ENCODE assay signal across 10 mouse cellular contexts in genomic region chr5:36747071-36747470, GRCm38 (mm10). TPM values are rescaled to one million over a fixed set of nuclear protein-coding genes. Genes with fewer than 3 reads are reported as not detected.
A peak's percentile ranks its signal among the peaks of the same experiment; 100 is the strongest.
DNase-seq lines count a peak whose midpoint lies in the region; ATAC-seq and TF ChIP-seq lines count a peak whose summit lies in the region.
"Had no signal": no experiment of that assay in that cellular context is flagged by ENCODE, and none has a peak within 500 bp of the region (broad histone marks: within the 10 kb centered on the region; RNA-seq: fewer than 3 reads in every experiment).

No protein-coding gene starts in this region.

- no peaks in the 10 kb centered on the region for H3K27me3 ChIP-seq in kidney, embryonic 15.5 days
- H3K27me3 ChIP-seq in embryonic facial prominence, embryonic 11.5 days (ENCODE audit: control insufficient read depth, insufficient read depth, low read length) = no peaks in the 10 kb centered on the region
- H3K27me3 ChIP-seq in hindbrain, postnatal 0 days (ENCODE audit: insufficient read depth, low read length) = no peaks in the 10 kb centered on the region
- no peaks in the 10 kb centered on the region for H3K27me3 ChIP-seq in midbrain, embryonic 14.5 days (ENCODE audit: control insufficient read depth, insufficient read depth, low read length)

- 76% methylated on average over 7 of the region's 7 CpGs for WGBS in kidney, embryonic 15.5 days
- 80% methylated on average over 7 of the region's 7 CpGs for WGBS in embryonic facial prominence, embryonic 11.5 days
- 91% methylated on average over 7 of the region's 7 CpGs for WGBS in hindbrain, postnatal 0 days
- WGBS in midbrain, embryonic 14.5 days = 88% methylated on average over 7 of the region's 7 CpGs

- H3K36me3 ChIP-seq in kidney, embryonic 15.5 days = peaks cover 8% of the 10 kb centered on the region; the same call in 1 of the 2 replicates
- no peaks in the 10 kb centered on the region for H3K36me3 ChIP-seq in embryonic facial prominence, embryonic 11.5 days (replicated peaks; ENCODE audit: control insufficient read depth, insufficient read depth, low read depth, low read length)
- no peaks in the 10 kb centered on the region for H3K36me3 ChIP-seq in hindbrain, postnatal 0 days (ENCODE audit: insufficient read depth, low read length)
- H3K36me3 ChIP-seq in midbrain, embryonic 14.5 days (ENCODE audit: control insufficient read depth, insufficient read depth, low read length) = no peaks in the 10 kb centered on the region

- H3K4me3 ChIP-seq in kidney, embryonic 15.5 days (replicated peaks) = peak overlapping the region; percentile 82
- H3K4me3 ChIP-seq in embryonic facial prominence, embryonic 11.5 days (ENCODE audit: low read depth, low read length) = peak overlapping the region; percentile 98; the same call in 1 of the 2 replicates
- H3K4me3 ChIP-seq in hindbrain, postnatal 0 days (ENCODE audit: low read length) = no peak overlapping the region
- H3K4me3 ChIP-seq in midbrain, embryonic 14.5 days (replicated peaks; ENCODE audit: low read depth, low read length) = peak overlapping the region; percentile 97; the same call in 1 of the 2 replicates

- H3K9ac ChIP-seq in kidney, embryonic 15.5 days = peak overlapping the region; percentile 87; the same call in 1 of the 2 replicates
- no peak overlapping the region for H3K9ac ChIP-seq in embryonic facial prominence, embryonic 11.5 days (replicated peaks; ENCODE audit: low read length)
- H3K9ac ChIP-seq in hindbrain, postnatal 0 days (replicated peaks; ENCODE audit: low read length) = 0 out of 2 replicates have a peak overlapping the region, but pooled peaks have one; percentile 21
- H3K9ac ChIP-seq in midbrain, embryonic 14.5 days (replicated peaks; ENCODE audit: low read length) = 0 out of 2 replicates have a peak overlapping the region, but pooled peaks have one; percentile 4

- no peak for DNase-seq in kidney, postnatal 25 days
- no peak for DNase-seq in embryonic facial prominence, embryonic 11.5 days (ENCODE audit: low spot score)
- DNase-seq in hindbrain, postnatal 0 days (ENCODE audit: low spot score) = no peak
- DNase-seq in midbrain, embryonic 14.5 days = no peak
- no peak for DNase-seq in thymus, postnatal 10 days (ENCODE audit: low spot score in 2 of 2)
- DNase-seq in gastrocnemius, postnatal 36 days = no peak
- DNase-seq in adrenal gland, postnatal 10 days = no peak
- DNase-seq: cerebellum, adult 9-11 months; kidney, postnatal 14 days had no signal

- no peaks in the 10 kb centered on the region for H3K9me3 ChIP-seq in kidney, embryonic 15.5 days (replicated peaks)
- no peaks in the 10 kb centered on the region for H3K9me3 ChIP-seq in embryonic facial prominence, embryonic 11.5 days (replicated peaks; ENCODE audit: control insufficient read depth, low read length)
- no peaks in the 10 kb centered on the region for H3K9me3 ChIP-seq in hindbrain, postnatal 0 days (ENCODE audit: low read length)
- H3K9me3 ChIP-seq in midbrain, embryonic 14.5 days (ENCODE audit: control insufficient read depth, low read length) = no peaks in the 10 kb centered on the region

- no peak overlapping the region for H3K27ac ChIP-seq in kidney, embryonic 15.5 days
- no peak overlapping the region for H3K27ac ChIP-seq in embryonic facial prominence, embryonic 11.5 days (replicated peaks; ENCODE audit: low read depth, low read length)
- H3K27ac ChIP-seq in hindbrain, postnatal 0 days = no peak overlapping the region
- no peak overlapping the region for H3K27ac ChIP-seq in midbrain, embryonic 14.5 days (replicated peaks; ENCODE audit: low read depth, low read length)

- H3K4me1 ChIP-seq in kidney, embryonic 15.5 days = peaks cover 20% of the 10 kb centered on the region
- H3K4me1 ChIP-seq in embryonic facial prominence, embryonic 11.5 days (ENCODE audit: control insufficient read depth, insufficient read depth, low read length) = peaks cover 3% of the 10 kb centered on the region; the same call in 1 of the 2 replicates
- H3K4me1 ChIP-seq in hindbrain, postnatal 0 days (ENCODE audit: insufficient read depth, low read length) = peaks cover 10% of the 10 kb centered on the region
- peaks cover 12% of the 10 kb centered on the region for H3K4me1 ChIP-seq in midbrain, embryonic 14.5 days (ENCODE audit: control insufficient read depth, insufficient read depth, low read length)

- TF ChIP-seq CTCF in hindbrain, postnatal 0 days (IDR thresholded peaks at IDR 0.05; ENCODE audit: low read depth) = no peak

- H3K4me2 ChIP-seq in kidney, embryonic 15.5 days = peak overlapping the region; percentile 89
- no peak overlapping the region; the same call in 1 of the 2 replicates for H3K4me2 ChIP-seq in embryonic facial prominence, embryonic 11.5 days (ENCODE audit: low read depth, low read length)
- peak overlapping the region; percentile 98 for H3K4me2 ChIP-seq in hindbrain, postnatal 0 days (ENCODE audit: low read depth, low read length)
- peak overlapping the region; percentile 98 for H3K4me2 ChIP-seq in midbrain, embryonic 14.5 days (ENCODE audit: low read length)

- ATAC-seq in kidney, embryonic 15.5 days (replicated peaks; ENCODE audit: low FRiP score) = no peak
- no peak for ATAC-seq in embryonic facial prominence, embryonic 11.5 days (replicated peaks; ENCODE audit: insufficient number of reproducible peaks, low FRiP score, low TSS enrichment, low read depth)
- no peak for ATAC-seq in hindbrain, postnatal 0 days
- ATAC-seq in midbrain, embryonic 14.5 days (ENCODE audit: low FRiP score, low TSS enrichment) = no peak

- intact Hi-C loops in gastrocnemius, postnatal 36 days (cut with DNase I) = loop anchor here (10.0 kb wide), 1 partner anchor 162 kb away; no protein-coding TSS in a partner anchor

RNA-seq across cellular contexts. Expression of gene Bloc1s4, which starts 1.4 kb away (rescaled TPM):
- polyA plus RNA-seq in kidney, embryonic 15.5 days (2015; fragmentation: Nextera tagmentation; extraction: Ambion mirVana) = 25.6 and 26.7 TPM in 2 replicates
- 24.5 and 25.3 TPM in 2 replicates for polyA plus RNA-seq in embryonic facial prominence, embryonic 11.5 days (2014; fragmentation: Nextera tagmentation; extraction: Ambion mirVana)
- total RNA-seq in hindbrain, postnatal 0 days (2014; rRNA removed) = 19.7 and 29.1 TPM in 2 replicates
- polyA plus RNA-seq in hindbrain, postnatal 0 days (2015; fragmentation: Nextera tagmentation; extraction: Ambion mirVana) = 28.9 and 32.0 TPM in 2 replicates
- polyA plus RNA-seq in midbrain, embryonic 14.5 days (2014; fragmentation: Nextera tagmentation; extraction: Ambion mirVana) = 28.6 and 28.8 TPM in 2 replicates
- total RNA-seq in gastrocnemius, postnatal 36 days (2021) = 1 to 10 TPM; 6.7 to 7.8 TPM
- total RNA-seq in adrenal gland, postnatal 10 days (2021) = 10 to 100 TPM; 22.6 to 27.2 TPM

RNA-seq across cellular contexts. Expression of gene Mrfap1, which starts 49.5 kb away (rescaled TPM):
- polyA plus RNA-seq in kidney, embryonic 15.5 days (2015; fragmentation: Nextera tagmentation; extraction: Ambion mirVana) = 474 and 520 TPM in 2 replicates
- 768 and 796 TPM in 2 replicates for polyA plus RNA-seq in embryonic facial prominence, embryonic 11.5 days (2014; fragmentation: Nextera tagmentation; extraction: Ambion mirVana)
- total RNA-seq in hindbrain, postnatal 0 days (2014; rRNA removed) = 278 and 298 TPM in 2 replicates
- polyA plus RNA-seq in hindbrain, postnatal 0 days (2015; fragmentation: Nextera tagmentation; extraction: Ambion mirVana) = 443 and 477 TPM in 2 replicates
- 355 and 360 TPM in 2 replicates for polyA plus RNA-seq in midbrain, embryonic 14.5 days (2014; fragmentation: Nextera tagmentation; extraction: Ambion mirVana)
- 100 to 1,000 TPM; 218 to 221 TPM for total RNA-seq in gastrocnemius, postnatal 36 days (2021)
- 100 to 1,000 TPM; 429 to 477 TPM for total RNA-seq in adrenal gland, postnatal 10 days (2021)

RNA-seq across cellular contexts. Expression of gene D5Ertd579e, which starts 51.2 kb away (rescaled TPM):
- polyA plus RNA-seq in kidney, embryonic 15.5 days (2015; fragmentation: Nextera tagmentation; extraction: Ambion mirVana) = 19.7 and 21.6 TPM in 2 replicates
- 28.0 and 28.6 TPM in 2 replicates for polyA plus RNA-seq in embryonic facial prominence, embryonic 11.5 days (2014; fragmentation: Nextera tagmentation; extraction: Ambion mirVana)
- 56.2 and 64.6 TPM in 2 replicates for total RNA-seq in hindbrain, postnatal 0 days (2014; rRNA removed)
- polyA plus RNA-seq in hindbrain, postnatal 0 days (2015; fragmentation: Nextera tagmentation; extraction: Ambion mirVana) = 31.0 and 32.2 TPM in 2 replicates
- 38.8 and 53.7 TPM in 2 replicates for polyA plus RNA-seq in midbrain, embryonic 14.5 days (2014; fragmentation: Nextera tagmentation; extraction: Ambion mirVana)
- 10 to 100 TPM; 70.4 to 74.0 TPM for total RNA-seq in gastrocnemius, postnatal 36 days (2021)
- total RNA-seq in adrenal gland, postnatal 10 days (2021) = 10 to 100 TPM; 49.6 to 64.1 TPM
